Mouse (Mus musculus): Measurements from ENCODE around the gene 4930469K13Rik. TPM values are rescaled to one million over a fixed set of nuclear protein-coding genes. Genes with fewer than 3 reads are reported as not detected.

The 4930469K13Rik gene
- polyA plus RNA-seq, 1 experiment from 2014 or later, result 0.74 TPM

- no peak for ATAC-seq (replicated peaks; ENCODE audit: low FRiP score, low TSS enrichment, low read depth)
- H3K9ac ChIP-seq (ENCODE audit: low read length), result no peak overlapping the region
- WGBS, result 88% methylated on average over 7 of the region's 7 CpGs
- no peak overlapping the region for H3K4me2 ChIP-seq (ENCODE audit: low read length)
- no peak for DNase-seq (ENCODE audit: low spot score)
- no peaks in the 10 kb centered on the region for H3K36me3 ChIP-seq (ENCODE audit: control insufficient read depth, insufficient read depth, low read length)
- no peak overlapping the region for H3K4me3 ChIP-seq (ENCODE audit: low read depth, low read length)
- no peaks in the 10 kb centered on the region for H3K27me3 ChIP-seq (replicated peaks; ENCODE audit: control insufficient read depth, insufficient read depth, low read length)
- no peaks in the 10 kb centered on the region for H3K9me3 ChIP-seq (ENCODE audit: control insufficient read depth, low read length)
- no peak overlapping the region for H3K27ac ChIP-seq (ENCODE audit: low read depth)
- H3K4me1 ChIP-seq (replicated peaks; ENCODE audit: control insufficient read depth, insufficient read depth, low read length), result no peaks in the 10 kb centered on the region
Measured at GRCm38 (mm10) chr11:33972114-33972513, 126.2 kb downstream of the 4930469K13Rik start.

- ATAC-seq (replicated peaks; ENCODE audit: low FRiP score, low TSS enrichment, low read depth) (peak; percentile 50; the same call in 1 of the 2 replicates), DNase-seq (ENCODE audit: low spot score) (no peak)
- 47% methylated on average over 3 of the region's 3 CpGs for WGBS
- no peak overlapping the region for H3K4me3 ChIP-seq (ENCODE audit: low read depth, low read length)
- H3K9ac ChIP-seq (ENCODE audit: low read length), result no peak overlapping the region
- H3K27ac ChIP-seq (ENCODE audit: low read depth), result peak overlapping the region; percentile 39; the same call in 1 of the 2 replicates
- H3K4me1 ChIP-seq (replicated peaks; ENCODE audit: control insufficient read depth, insufficient read depth, low read length), result 0 out of 2 replicates have a peak, but pooled peaks cover under 1% of the 10 kb centered on the region
- no peaks in the 10 kb centered on the region for H3K27me3 ChIP-seq (replicated peaks; ENCODE audit: control insufficient read depth, insufficient read depth, low read length)
- no peaks in the 10 kb centered on the region for H3K36me3 ChIP-seq (ENCODE audit: control insufficient read depth, insufficient read depth, low read length)
- H3K4me2 ChIP-seq (ENCODE audit: low read length), result no peak overlapping the region
- no peaks in the 10 kb centered on the region for H3K9me3 ChIP-seq (ENCODE audit: control insufficient read depth, low read length)
Measured at GRCm38 (mm10) chr11:33969199-33969598, 129.2 kb downstream of the 4930469K13Rik start.

DNA sequence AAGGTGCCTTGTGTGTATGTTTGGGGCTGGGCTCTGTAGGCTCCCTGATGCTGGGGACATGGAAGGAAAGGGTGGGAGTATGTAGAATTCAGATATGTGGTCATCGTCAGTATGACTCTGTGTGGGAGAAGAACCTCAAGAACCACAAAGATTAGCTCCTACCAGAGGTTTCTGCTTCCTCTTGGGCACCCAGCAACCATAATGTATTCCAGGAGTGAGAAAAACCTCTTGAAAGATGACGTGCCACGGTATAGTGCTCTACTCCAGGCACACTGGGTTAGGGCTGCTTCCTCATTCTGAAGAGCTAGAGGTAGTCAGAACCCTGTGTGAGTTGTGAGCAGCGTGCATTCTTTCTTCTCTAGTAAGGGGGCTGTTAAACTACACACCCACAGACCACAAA is 130.6 kb downstream of the 4930469K13Rik start:
- Histone ChIP-seq H3K9me3 (ENCODE audit: control insufficient read depth, low read length) (no peaks in the 10 kb centered on the region), H3K4me3 (ENCODE audit: low read depth, low read length) (no peak overlapping the region), H3K27me3 (replicated peaks; ENCODE audit: control insufficient read depth, insufficient read depth, low read length) (no peaks in the 10 kb centered on the region), H3K4me1 (replicated peaks; ENCODE audit: control insufficient read depth, insufficient read depth, low read length) (peaks cover 8% of the 10 kb centered on the region), H3K4me2 (ENCODE audit: low read length) (no peak overlapping the region), H3K36me3 (ENCODE audit: control insufficient read depth, insufficient read depth, low read length) (no peaks in the 10 kb centered on the region), H3K9ac (ENCODE audit: low read length) (no peak overlapping the region), H3K27ac (ENCODE audit: low read depth) (no peak overlapping the region)
- no peak for ATAC-seq (replicated peaks; ENCODE audit: low FRiP score, low TSS enrichment, low read depth)
- 73% methylated on average over 4 of the region's 4 CpGs for WGBS
- DNase-seq (ENCODE audit: low spot score), result no peak

DNA sequence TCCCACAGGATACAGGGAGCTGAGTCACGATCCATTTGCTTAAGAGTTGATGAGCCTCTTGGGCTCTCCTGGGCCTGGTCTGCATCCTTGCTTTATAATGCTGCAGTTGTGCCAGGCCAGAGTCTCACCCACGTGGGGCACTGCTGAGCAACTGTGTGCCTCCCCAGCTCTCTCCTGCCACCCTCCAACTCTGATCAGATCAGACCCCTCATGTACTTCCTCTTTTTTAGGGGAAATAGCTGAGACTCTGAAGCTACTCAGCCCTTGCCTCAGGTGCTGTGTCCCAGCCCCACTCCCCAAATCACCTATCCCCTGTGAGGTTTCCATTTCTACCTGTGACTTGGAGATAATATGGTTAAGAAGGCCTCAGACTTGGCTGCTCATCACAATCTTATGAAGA is 133.0 kb downstream of the 4930469K13Rik start:
- no peaks in the 10 kb centered on the region for H3K9me3 ChIP-seq (ENCODE audit: control insufficient read depth, low read length)

GRCm38 (mm10) chr11:33962688-33963407 is 135.5 kb downstream of the 4930469K13Rik start, which contains the start of gene Kcnmb1:
Gene Kcnmb1 (plus strand): TSS chr11:33963013.
- 9% methylated on average over 6 of the region's 6 CpGs for WGBS

More for the DNA sequence above, 133.0 kb downstream of the 4930469K13Rik start:
- Histone ChIP-seq H3K4me2 (ENCODE audit: low read length) (no peak overlapping the region), H3K36me3 (ENCODE audit: control insufficient read depth, insufficient read depth, low read length) (no peaks in the 10 kb centered on the region), H3K4me1 (replicated peaks; ENCODE audit: control insufficient read depth, insufficient read depth, low read length) (peaks cover 17% of the 10 kb centered on the region), H3K27me3 (replicated peaks; ENCODE audit: control insufficient read depth, insufficient read depth, low read length) (no peaks in the 10 kb centered on the region), H3K27ac (ENCODE audit: low read depth) (no peak overlapping the region), H3K9ac (ENCODE audit: low read length) (no peak overlapping the region), H3K4me3 (ENCODE audit: low read depth, low read length) (no peak overlapping the region)
- ATAC-seq (replicated peaks; ENCODE audit: low FRiP score, low TSS enrichment, low read depth), result no peak
- no peak for DNase-seq (ENCODE audit: low spot score)
- WGBS, result 64% methylated on average over 2 of the region's 2 CpGs

GRCm38 (mm10) chr11:33962178-33962577 is 136.2 kb downstream of the 4930469K13Rik start:
- Histone ChIP-seq H3K36me3 (ENCODE audit: control insufficient read depth, insufficient read depth, low read length) (no peaks in the 10 kb centered on the region), H3K4me1 (replicated peaks; ENCODE audit: control insufficient read depth, insufficient read depth, low read length) (peaks cover 17% of the 10 kb centered on the region), H3K27me3 (replicated peaks; ENCODE audit: control insufficient read depth, insufficient read depth, low read length) (no peaks in the 10 kb centered on the region), H3K9me3 (ENCODE audit: control insufficient read depth, low read length) (no peaks in the 10 kb centered on the region), H3K9ac (ENCODE audit: low read length) (no peak overlapping the region), H3K27ac (ENCODE audit: low read depth) (peak overlapping the region; percentile 93), H3K4me2 (ENCODE audit: low read length) (no peak overlapping the region), H3K4me3 (ENCODE audit: low read depth, low read length) (no peak overlapping the region)
- 25% methylated on average over 7 of the region's 7 CpGs for WGBS
- DNase-seq (ENCODE audit: low spot score), result no peak
- 0 out of 2 replicates have a peak, but pooled peaks have one; percentile 13 for ATAC-seq (replicated peaks; ENCODE audit: low FRiP score, low TSS enrichment, low read depth)

More at GRCm38 (mm10) chr11:33962688-33963407, 135.5 kb downstream of the 4930469K13Rik start, which contains the start of gene Kcnmb1:
- H3K4me1 ChIP-seq (replicated peaks; ENCODE audit: control insufficient read depth, insufficient read depth, low read length), result peaks cover 17% of the 10 kb centered on the region
- no peaks in the 10 kb centered on the region for H3K9me3 ChIP-seq (ENCODE audit: control insufficient read depth, low read length)
- no peaks in the 10 kb centered on the region for H3K36me3 ChIP-seq (ENCODE audit: control insufficient read depth, insufficient read depth, low read length)
- no peak within 1 kb of the TSS for H3K4me3 ChIP-seq (ENCODE audit: low read depth, low read length)
- DNase-seq (ENCODE audit: low spot score) (peak; percentile 71), ATAC-seq (replicated peaks; ENCODE audit: low FRiP score, low TSS enrichment, low read depth) (peak; percentile 87)
- H3K27me3 ChIP-seq (replicated peaks; ENCODE audit: control insufficient read depth, insufficient read depth, low read length), result no peaks in the 10 kb centered on the region
- H3K27ac ChIP-seq (ENCODE audit: low read depth), result peak within 1 kb of the TSS; percentile 93
- peak within 1 kb of the TSS; percentile 11; the same call in 1 of the 2 replicates for H3K4me2 ChIP-seq (ENCODE audit: low read length)
- no peak within 1 kb of the TSS for H3K9ac ChIP-seq (ENCODE audit: low read length)

- WGBS, result 82% methylated on average over 8 of the region's 8 CpGs
- H3K9ac ChIP-seq (ENCODE audit: low read length), result no peak overlapping the region
- no peak overlapping the region for H3K27ac ChIP-seq (ENCODE audit: low read depth)
- H3K4me1 ChIP-seq (replicated peaks; ENCODE audit: control insufficient read depth, insufficient read depth, low read length), result peaks cover 12% of the 10 kb centered on the region
- no peak overlapping the region for H3K4me2 ChIP-seq (ENCODE audit: low read length)
- no peaks in the 10 kb centered on the region for H3K27me3 ChIP-seq (replicated peaks; ENCODE audit: control insufficient read depth, insufficient read depth, low read length)
- H3K4me3 ChIP-seq (ENCODE audit: low read depth, low read length), result no peak overlapping the region
- H3K9me3 ChIP-seq (ENCODE audit: control insufficient read depth, low read length), result no peaks in the 10 kb centered on the region
- ATAC-seq (replicated peaks; ENCODE audit: low FRiP score, low TSS enrichment, low read depth) (no peak), DNase-seq (ENCODE audit: low spot score) (no peak)
- H3K36me3 ChIP-seq (ENCODE audit: control insufficient read depth, insufficient read depth, low read length), result no peaks in the 10 kb centered on the region
Measured at GRCm38 (mm10) chr11:33958713-33959112, 139.6 kb downstream of the 4930469K13Rik start.

DNA sequence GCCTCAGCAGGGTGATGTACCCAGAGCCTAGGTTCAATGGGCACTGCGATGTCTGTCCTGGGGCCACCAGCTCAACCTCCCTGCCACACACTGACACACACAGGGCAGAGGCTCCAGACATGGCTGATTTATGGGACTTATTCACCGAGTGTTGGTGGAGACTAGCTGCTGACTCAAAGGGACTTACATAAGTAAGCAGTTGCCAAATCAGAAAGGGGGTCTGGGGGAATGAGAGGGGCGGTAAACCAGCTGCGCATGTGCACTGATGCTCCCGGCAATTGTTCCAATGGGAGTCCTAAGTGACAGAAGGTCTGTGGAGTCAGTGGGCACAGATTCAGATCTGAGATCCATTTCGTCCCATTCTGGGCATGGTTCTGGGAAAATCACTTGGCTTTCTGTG is 140.8 kb downstream of the 4930469K13Rik start:
- no peak overlapping the region for H3K27ac ChIP-seq (ENCODE audit: low read depth)
- WGBS, result 79% methylated on average over 6 of the region's 6 CpGs

More for the DNA sequence above, 140.8 kb downstream of the 4930469K13Rik start:
- Histone ChIP-seq H3K36me3 (ENCODE audit: control insufficient read depth, insufficient read depth, low read length) (no peaks in the 10 kb centered on the region), H3K9me3 (ENCODE audit: control insufficient read depth, low read length) (no peaks in the 10 kb centered on the region), H3K4me3 (ENCODE audit: low read depth, low read length) (no peak overlapping the region), H3K4me2 (ENCODE audit: low read length) (no peak overlapping the region), H3K4me1 (replicated peaks; ENCODE audit: control insufficient read depth, insufficient read depth, low read length) (peaks cover 8% of the 10 kb centered on the region), H3K27me3 (replicated peaks; ENCODE audit: control insufficient read depth, insufficient read depth, low read length) (no peaks in the 10 kb centered on the region), H3K9ac (ENCODE audit: low read length) (no peak overlapping the region)
- DNase-seq (ENCODE audit: low spot score) (no peak), ATAC-seq (replicated peaks; ENCODE audit: low FRiP score, low TSS enrichment, low read depth) (no peak)

Measured in intestine, embryonic 14.5 days (tissue).